Mouse (Mus musculus) lung, embryonic 14.5 days (tissue): Measurements from ENCODE around the gene Plxnb2. TPM values are rescaled to one million over a fixed set of nuclear protein-coding genes. Genes with fewer than 3 reads are reported as not detected.
A peak's percentile ranks its signal among the peaks of the same experiment; 100 is the strongest.

ENCODE experiments used
- ATAC-seq: fragments of 200-750 bp; cut with Nextera tagmentation; 2 replicates; pipeline ENCODE4 v1.8.0; 2017; ENCODE audit warnings: mild to moderate bottlenecking, moderate TSS enrichment, moderate library complexity; ENCODE audit not compliant: insufficient read depth
- DNase-seq: peaks from one replicate; pipeline ENCODE4 v3.0.0-alpha.2; 2015
- H3K27ac ChIP-seq: fragments of 300-500 bp; sonication (generic); 2 replicates; pipeline ENCODE4 v1.5.1; 2014; ENCODE audit warnings: low read depth, mild to moderate bottlenecking, moderate library complexity
- H3K27me3 ChIP-seq: fragments of 300-500 bp; sonication (generic); 2 replicates; pipeline ENCODE4 v1.6.1; 2014; ENCODE audit warnings: low read length, control low read depth; ENCODE audit not compliant: insufficient read depth
- H3K36me3 ChIP-seq: fragments of 300-500 bp; sonication (generic); 2 replicates; pipeline ENCODE4 v1.6.1; 2014; ENCODE audit warnings: control low read depth; ENCODE audit not compliant: insufficient read depth
- H3K4me1 ChIP-seq: fragments of 300-500 bp; sonication (generic); 2 replicates; pipeline ENCODE4 v1.6.1; 2014; ENCODE audit warnings: antibody characterized with exemption, control low read depth; ENCODE audit not compliant: insufficient read depth
- H3K4me2 ChIP-seq: fragments of 300-500 bp; sonication (generic); 2 replicates; pipeline ENCODE4 v1.6.1; 2014; ENCODE audit warnings: mild to moderate bottlenecking
- H3K4me3 ChIP-seq: fragments of 300-500 bp; sonication (generic); 2 replicates; pipeline ENCODE4 v1.5.1; 2014; ENCODE audit warnings: low read depth, low read length
- H3K9ac ChIP-seq: fragments of 300-500 bp; sonication (generic); 2 replicates; pipeline ENCODE4 v1.6.1; 2014
- H3K9me3 ChIP-seq: fragments of 300-500 bp; sonication (generic); 2 replicates; pipeline ENCODE4 v1.6.1; 2016; ENCODE audit warnings: low read depth, low read length, control low read depth
- CTCF ChIP-seq: IDR thresholded peaks from 2 replicates; pipeline ENCODE4 v1.5.1; 2016; ENCODE audit warnings: antibody characterized with exemption, low read depth
- WGBS: fragments of 180-500 bp; shearing (Covaris S2); extraction: QIAGEN DNeasy Blood & Tissue Kit; methylation state at CpG from one replicate; pipeline ENCODE4 v1.1.7; 2014; 5-methylcytosine and 5-hydroxymethylcytosine counted together
- polyA plus RNA-seq: library from polyadenylated mRNA; unstranded; fragments of >200 nt; fragmentation: Nextera tagmentation; extraction: Ambion mirVana; gene quantifications from 2 replicates; pipeline ENCODE4 v1.2.1, GENCODE M21; 2014

The Plxnb2 gene
- polyA plus RNA-seq, 1 experiment from 2014 or later: 156 TPM

- no peak for TF ChIP-seq CTCF
- Histone ChIP-seq H3K9me3 (no peaks in the 10 kb centered on the region), H3K27ac (peak overlapping the region; percentile 98), H3K27me3 (no peaks in the 10 kb centered on the region), H3K9ac (peak overlapping the region; percentile 96), H3K36me3 (no peaks in the 10 kb centered on the region), H3K4me1 (peaks cover 13% of the 10 kb centered on the region), H3K4me2 (peak overlapping the region; percentile 85), H3K4me3 (peak overlapping the region; percentile 93)
- ATAC-seq (peak; percentile 1), DNase-seq (peak; percentile 51)
- 27% methylated on average over 6 of the region's 6 CpGs for WGBS
Observed at GRCm38 (mm10) chr15:89195261-89195681, 14.7 kb upstream of the Plxnb2 start.

- WGBS: 83% methylated on average over 5 of the region's 5 CpGs
- Histone ChIP-seq H3K27ac (no peak overlapping the region), H3K9ac (no peak overlapping the region), H3K9me3 (no peaks in the 10 kb centered on the region), H3K4me2 (no peak overlapping the region), H3K4me1 (no peaks in the 10 kb centered on the region), H3K36me3 (0 out of 2 replicates have a peak, but pooled peaks cover 7% of the 10 kb centered on the region), H3K27me3 (no peaks in the 10 kb centered on the region), H3K4me3 (no peak overlapping the region)
- ATAC-seq: no peak
- no peak for TF ChIP-seq CTCF
- no peak for DNase-seq
Observed at GRCm38 (mm10) chr15:89184937-89185227, 4.3 kb upstream of the Plxnb2 start.

DNA sequence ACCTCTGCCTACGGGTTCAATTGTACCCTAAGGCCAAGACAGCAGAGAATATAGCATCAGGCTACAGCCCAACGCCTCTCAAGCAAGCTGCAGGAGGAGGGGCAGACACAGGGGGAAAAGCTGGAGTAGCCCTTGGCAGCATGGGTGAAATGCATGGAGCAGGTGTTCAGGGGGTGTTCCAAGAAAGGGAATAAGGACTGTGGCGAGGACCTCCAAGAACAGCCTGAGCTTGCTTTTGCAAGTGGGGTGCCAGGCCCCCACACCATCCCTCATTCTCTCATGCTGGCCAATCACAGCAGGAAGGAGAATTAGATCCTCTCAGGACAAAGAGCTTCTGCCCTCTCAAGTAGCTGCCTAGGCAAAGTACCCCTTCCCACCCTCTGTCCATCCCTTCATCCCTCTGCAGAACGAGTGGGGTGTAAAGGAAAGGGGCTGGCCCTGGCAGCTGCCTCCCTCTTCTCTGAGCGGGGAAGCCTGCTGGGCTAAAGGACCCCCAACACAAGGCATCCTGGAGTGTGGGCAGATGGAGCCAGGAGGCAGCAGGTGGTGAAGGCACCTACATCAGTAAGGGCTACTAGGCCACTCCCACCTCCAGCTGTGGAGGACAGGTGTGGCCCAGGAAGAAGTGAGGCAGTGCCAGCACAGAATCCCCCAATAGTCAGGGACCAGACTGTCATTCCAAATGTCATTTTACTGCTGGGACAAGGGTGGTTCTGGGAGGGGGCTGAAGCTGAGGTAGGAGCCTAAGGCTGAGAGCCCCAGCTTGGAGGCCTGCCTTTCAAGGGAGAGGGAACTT is 3.8 kb upstream of the Plxnb2 start:
- DNase-seq (no peak), ATAC-seq (no peak)
- Histone ChIP-seq H3K4me1 (no peaks in the 10 kb centered on the region), H3K9ac (no peak overlapping the region), H3K4me2 (no peak overlapping the region), H3K9me3 (no peaks in the 10 kb centered on the region), H3K27me3 (no peaks in the 10 kb centered on the region), H3K4me3 (no peak overlapping the region), H3K27ac (no peak overlapping the region), H3K36me3 (0 out of 2 replicates have a peak, but pooled peaks cover 7% of the 10 kb centered on the region)
- WGBS: 54% methylated on average over 5 of the region's 5 CpGs
- TF ChIP-seq CTCF: no peak

DNA sequence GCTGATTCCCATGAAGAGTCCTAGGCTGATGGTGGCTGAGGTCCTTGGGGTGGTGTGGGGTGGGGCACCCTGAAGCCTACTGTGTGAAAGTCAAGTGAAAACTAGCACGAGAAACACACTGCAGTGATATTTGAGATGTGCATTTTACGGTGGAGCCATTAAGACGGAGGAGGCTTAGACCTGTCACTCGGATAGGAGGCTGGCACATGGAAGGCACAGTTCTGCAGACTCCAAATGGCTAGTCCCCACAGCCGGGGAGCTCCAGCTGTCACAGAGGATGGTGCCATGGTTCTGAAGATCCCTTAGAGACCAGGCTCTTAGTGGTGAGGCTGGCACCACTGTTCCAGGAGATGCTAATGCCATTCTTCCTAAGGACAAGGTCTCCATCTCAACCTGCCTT is 2.3 kb upstream of the Plxnb2 start:
- ATAC-seq: no peak

GRCm38 (mm10) chr15:89182328-89182741 is 1.7 kb upstream of the Plxnb2 start:
- H3K27ac ChIP-seq: peak overlapping the region; percentile 21; the same call in 1 of the 2 replicates
- WGBS: 31% methylated on average over 6 of the region's 6 CpGs
- no peaks in the 10 kb centered on the region for H3K9me3 ChIP-seq
- 0 out of 2 replicates have a peak, but pooled peaks cover 7% of the 10 kb centered on the region for H3K36me3 ChIP-seq
- peak overlapping the region; percentile 21; the same call in 1 of the 2 replicates for H3K4me2 ChIP-seq
- H3K4me3 ChIP-seq: no peak overlapping the region
- ATAC-seq (no peak), DNase-seq (peak; percentile 70)
- H3K9ac ChIP-seq: peak overlapping the region; percentile 14; the same call in 1 of the 2 replicates
- H3K27me3 ChIP-seq: no peaks in the 10 kb centered on the region
- H3K4me1 ChIP-seq: peaks cover 15% of the 10 kb centered on the region
- peak; percentile 11; the same call in 1 of the 2 replicates for TF ChIP-seq CTCF

More for the DNA sequence above, 2.3 kb upstream of the Plxnb2 start:
- no peak for TF ChIP-seq CTCF
- DNase-seq: no peak
- Histone ChIP-seq H3K4me2 (no peak overlapping the region), H3K9ac (no peak overlapping the region), H3K4me3 (no peak overlapping the region), H3K36me3 (0 out of 2 replicates have a peak, but pooled peaks cover 7% of the 10 kb centered on the region), H3K4me1 (peaks cover 10% of the 10 kb centered on the region), H3K27ac (peak overlapping the region; percentile 21; the same call in 1 of the 2 replicates), H3K9me3 (no peaks in the 10 kb centered on the region), H3K27me3 (no peaks in the 10 kb centered on the region)
- 71% methylated on average over 5 of the region's 5 CpGs for WGBS

GRCm38 (mm10) chr15:89181561-89182270 is 1.1 kb upstream of the Plxnb2 start:
- no peak for ATAC-seq
- peak; percentile 26 for DNase-seq
- Histone ChIP-seq H3K9me3 (no peaks in the 10 kb centered on the region), H3K27ac (peak overlapping the region; percentile 21), H3K27me3 (no peaks in the 10 kb centered on the region), H3K36me3 (0 out of 2 replicates have a peak, but pooled peaks cover 3% of the 10 kb centered on the region), H3K4me1 (peaks cover 21% of the 10 kb centered on the region), H3K4me3 (peak overlapping the region; percentile 79; the same call in 1 of the 2 replicates), H3K9ac (peak overlapping the region; percentile 2; the same call in 1 of the 2 replicates), H3K4me2 (peak overlapping the region; percentile 63)
- WGBS: 56% methylated on average over 10 of the region's 10 CpGs
- TF ChIP-seq CTCF: peak; percentile 47

- WGBS: under 1% methylated on average over 26 of the region's 26 CpGs
- Histone ChIP-seq H3K27me3 (no peaks in the 10 kb centered on the region), H3K9me3 (no peaks in the 10 kb centered on the region), H3K4me1 (peaks cover 34% of the 10 kb centered on the region), H3K4me2 (peak overlapping the region; percentile 63), H3K27ac (peak overlapping the region; percentile 90), H3K9ac (peak overlapping the region; percentile 87), H3K4me3 (peak overlapping the region; percentile 79), H3K36me3 (no peaks in the 10 kb centered on the region)
- ATAC-seq: peak; percentile 5
- DNase-seq: no peak
- no peak for TF ChIP-seq CTCF
Observed at GRCm38 (mm10) chr15:89180081-89180541, 477 bp downstream of the Plxnb2 start.
